Mouse (Mus musculus) adrenal gland, postnatal 36 days (tissue): ENCODE data around the gene Cmc2. TPM values are rescaled to one million over a fixed set of nuclear protein-coding genes. Genes with fewer than 3 reads are reported as not detected.

Experiments used
- DNase-seq, 2 experiments: peaks; one replicate each; pipeline ENCODE4 v3.0.0; 2021; ENCODE audit warnings: mixed read lengths in 1 of 2
- total RNA-seq, 2 experiments: library from RNA; stranded (reverse); gene quantifications; 2 replicates each; pipeline ENCODE4 v1.2.3; 2021

Gene Cmc2
- total RNA-seq, 2 experiments from 2014 or later = 54.0 to 60.9 TPM

GRCm38 (mm10) chr8:116848042-116848441 is 73.2 kb downstream of the Cmc2 start:
- DNase-seq = no peak

GRCm38 (mm10) chr8:116842678-116843077 is 78.6 kb downstream of the Cmc2 start:
- DNase-seq = no peak

Other genes starting within 250 kb of the Cmc2 start
- 10 to 100 TPM in 1 of 2 experiments, 1 to 10 TPM in 1; 7.3 to 10.3 TPM for gene Cdyl2, start 188.5 kb downstream of the Cmc2 start, total RNA-seq
- 1 to 10 TPM; 6.1 TPM for gene Cenpn, start 275 bp upstream of the Cmc2 start, total RNA-seq
- gene Atmin, start 21.9 kb upstream of the Cmc2 start, total RNA-seq = 10 to 100 TPM; 23.1 to 24.4 TPM
- gene 1700030J22Rik, start 57.5 kb upstream of the Cmc2 start, total RNA-seq = 1 to 10 TPM; 1.2 to 2.7 TPM
- gene Gcsh, start 72.1 kb upstream of the Cmc2 start, total RNA-seq = 100 to 1,000 TPM; 125 to 176 TPM
- 1 to 10 TPM; 1.3 to 3.7 TPM for gene Pkd1l2, start 161.0 kb upstream of the Cmc2 start, total RNA-seq
- under 1 TPM; 0.30 to 0.79 TPM for gene Bco1, start 174.4 kb upstream of the Cmc2 start, total RNA-seq
- gene Gan, start 236.7 kb upstream of the Cmc2 start, total RNA-seq = 10 to 100 TPM; 11.4 to 13.0 TPM